Mouse (Mus musculus): Measurements from ENCODE around the gene Znhit6.

GRCm38 (mm10) chr3:145559675-145560074, 16.3 kb upstream of the Znhit6 start:
- TF ChIP-seq CTCF (IDR thresholded peaks at IDR 0.05; ENCODE audit: extremely low read depth, insufficient read depth, low read length): no peak
- TF ChIP-seq POLR2A (IDR thresholded peaks at IDR 0.05; ENCODE audit: extremely low read depth, insufficient read depth, low read length): no peak
